Mouse (Mus musculus) splenic B cell, adult 2 months (primary cell): ENCODE measurements around the gene Dnajc4.

Experiments
- DNase-seq: peaks from one replicate; pipeline ENCODE4 v3.0.0-alpha.2; 2011; ENCODE audit warnings: low read depth, low spot score
- H3K27me3 ChIP-seq: 2 replicates; pipeline ENCODE4 v1.6.1; 2012; ENCODE audit warnings: mild to moderate bottlenecking, low read length, moderate library complexity, mixed read lengths; ENCODE audit not compliant: control insufficient read depth, poor library complexity, insufficient read depth, severe bottlenecking
- H3K36me3 ChIP-seq: 2 replicates; pipeline ENCODE4 v1.6.1; 2012; ENCODE audit warnings: mild to moderate bottlenecking, low read length, moderate library complexity, mixed read lengths; ENCODE audit not compliant: control insufficient read depth, poor library complexity, insufficient read depth, severe bottlenecking

Dnajc4 gene

GRCm38 (mm10) chr19:6987061-6987903 is 5.1 kb downstream of the Dnajc4 start, which contains the start of gene Vegfb:
Vegfb (minus strand) TSS chr19:6987651.
- peak; percentile 53 for DNase-seq
- Histone ChIP-seq H3K36me3 (no peaks in the 10 kb centered on the region; the same call in none of the 2 replicates), H3K27me3 (no peaks in the 10 kb centered on the region)

- no peak for DNase-seq
- no peaks in the 10 kb centered on the region; the same call in none of the 2 replicates for H3K36me3 ChIP-seq
Observed at GRCm38 (mm10) chr19:6985951-6986708, 6.2 kb downstream of the Dnajc4 start.

GRCm38 (mm10) chr19:6985300-6985699 is 7.1 kb downstream of the Dnajc4 start:
- no peak for DNase-seq
- no peaks in the 10 kb centered on the region for H3K27me3 ChIP-seq
- no peaks in the 10 kb centered on the region; the same call in none of the 2 replicates for H3K36me3 ChIP-seq

More at GRCm38 (mm10) chr19:6985951-6986708, 6.2 kb downstream of the Dnajc4 start:
- no peaks in the 10 kb centered on the region for H3K27me3 ChIP-seq

- no peak for DNase-seq
- no peaks in the 10 kb centered on the region; the same call in none of the 2 replicates for H3K36me3 ChIP-seq
- H3K27me3 ChIP-seq = no peaks in the 10 kb centered on the region
Observed at GRCm38 (mm10) chr19:6983621-6984020, 8.8 kb downstream of the Dnajc4 start.

GRCm38 (mm10) chr19:6981465-6981864 is 10.9 kb downstream of the Dnajc4 start:
- Histone ChIP-seq H3K36me3 (peaks cover 1% of the 10 kb centered on the region), H3K27me3 (no peaks in the 10 kb centered on the region)
- no peak for DNase-seq

GRCm38 (mm10) chr19:6980381-6981093 is 11.8 kb downstream of the Dnajc4 start, which contains the start of gene Fkbp2:
Fkbp2 (minus strand) TSS chr19:6980501.
- Histone ChIP-seq H3K27me3 (no peaks in the 10 kb centered on the region), H3K36me3 (peaks cover 1% of the 10 kb centered on the region)
- DNase-seq = peak; percentile 99

GRCm38 (mm10) chr19:6979486-6980380 is 12.6 kb downstream of the Dnajc4 start:
- no peaks in the 10 kb centered on the region for H3K27me3 ChIP-seq
- peaks cover 1% of the 10 kb centered on the region for H3K36me3 ChIP-seq
- peak; percentile 100 for DNase-seq

- no peak for DNase-seq
- peaks cover 1% of the 10 kb centered on the region for H3K36me3 ChIP-seq
- H3K27me3 ChIP-seq = no peaks in the 10 kb centered on the region
Observed at GRCm38 (mm10) chr19:6979001-6979479, 13.3 kb downstream of the Dnajc4 start.

- H3K36me3 ChIP-seq = peaks cover 1% of the 10 kb centered on the region; the same call in 1 of the 2 replicates
- DNase-seq = no peak
- no peaks in the 10 kb centered on the region for H3K27me3 ChIP-seq
Observed at GRCm38 (mm10) chr19:6978639-6978974, 13.8 kb downstream of the Dnajc4 start.

GRCm38 (mm10) chr19:6977759-6978638 is 14.4 kb downstream of the Dnajc4 start:
- H3K27me3 ChIP-seq = no peaks in the 10 kb centered on the region
- DNase-seq = no peak
- peaks cover 1% of the 10 kb centered on the region; the same call in 1 of the 2 replicates for H3K36me3 ChIP-seq

- no peaks in the 10 kb centered on the region for H3K27me3 ChIP-seq
- peak; percentile 60 for DNase-seq
- 0 out of 2 replicates have a peak, but pooled peaks cover 1% of the 10 kb centered on the region for H3K36me3 ChIP-seq
Observed at GRCm38 (mm10) chr19:6975537-6976521, 16.5 kb downstream of the Dnajc4 start, which contains the start of gene Plcb3. Plcb3 (minus strand) TSS chr19:6976470.
